Mouse (Mus musculus): ENCODE results near the gene Ccn1.

The Ccn1 gene

GRCm38 (mm10) chr3:145619621-145620365 lies 30.0 kb downstream of the Ccn1 start:
- DNase-seq (ENCODE audit: low read depth, low spot score), result no peak

DNA sequence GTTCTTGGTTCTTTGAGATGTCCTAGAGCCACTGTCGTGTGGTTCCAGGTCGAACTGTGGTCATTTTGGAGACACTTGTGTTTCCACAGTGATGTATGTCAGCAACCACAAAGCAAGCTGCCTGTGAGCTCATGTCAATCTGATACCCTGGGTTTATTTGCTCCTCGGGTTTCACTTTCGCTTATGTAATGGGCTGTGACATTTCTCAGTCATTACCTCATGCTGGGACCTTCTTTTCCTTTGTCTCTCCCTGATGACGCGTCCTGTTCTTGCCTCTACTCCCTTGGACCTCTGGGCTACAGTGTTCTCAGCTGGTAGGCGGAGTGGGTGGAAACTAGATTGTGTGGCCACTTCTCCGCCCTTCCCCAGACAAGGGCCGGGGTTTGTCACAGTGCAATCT lies 31.5 kb downstream of the Ccn1 start:
- no peak for DNase-seq (ENCODE audit: low read depth, low spot score)

- no peak for DNase-seq (ENCODE audit: low read depth, low spot score)
Observed at GRCm38 (mm10) chr3:145614362-145615115, 35.2 kb downstream of the Ccn1 start.

- DNase-seq (ENCODE audit: low read depth, low spot score), result no peak
Observed at GRCm38 (mm10) chr3:145613234-145613633, 36.5 kb downstream of the Ccn1 start.

DNA sequence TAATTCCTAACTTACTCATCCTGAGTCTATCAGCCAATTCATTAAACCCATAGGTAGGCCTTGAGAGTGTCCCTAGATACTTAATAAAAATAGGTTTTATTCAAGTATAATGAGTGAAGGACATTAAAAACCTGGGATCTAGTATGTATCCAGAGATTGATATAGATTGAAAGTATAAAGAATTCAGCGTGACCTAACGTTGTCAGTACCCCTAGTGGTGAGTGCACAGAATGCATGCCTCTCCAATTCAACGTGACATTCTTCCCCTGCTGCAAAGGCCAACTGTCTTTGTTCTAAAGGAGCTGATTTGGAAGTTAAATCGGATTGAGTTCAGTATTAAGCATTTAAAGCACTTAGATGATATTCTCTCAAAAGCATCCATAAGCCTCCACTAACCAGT lies 37.1 kb downstream of the Ccn1 start:
- no peak for DNase-seq (ENCODE audit: low read depth, low spot score)

- no peak for DNase-seq (ENCODE audit: low read depth, low spot score)
Observed at GRCm38 (mm10) chr3:145608320-145608719, 41.5 kb downstream of the Ccn1 start.

GRCm38 (mm10) chr3:145605437-145606123 lies 44.2 kb downstream of the Ccn1 start:
- no peak for DNase-seq (ENCODE audit: low read depth, low spot score)

DNA sequence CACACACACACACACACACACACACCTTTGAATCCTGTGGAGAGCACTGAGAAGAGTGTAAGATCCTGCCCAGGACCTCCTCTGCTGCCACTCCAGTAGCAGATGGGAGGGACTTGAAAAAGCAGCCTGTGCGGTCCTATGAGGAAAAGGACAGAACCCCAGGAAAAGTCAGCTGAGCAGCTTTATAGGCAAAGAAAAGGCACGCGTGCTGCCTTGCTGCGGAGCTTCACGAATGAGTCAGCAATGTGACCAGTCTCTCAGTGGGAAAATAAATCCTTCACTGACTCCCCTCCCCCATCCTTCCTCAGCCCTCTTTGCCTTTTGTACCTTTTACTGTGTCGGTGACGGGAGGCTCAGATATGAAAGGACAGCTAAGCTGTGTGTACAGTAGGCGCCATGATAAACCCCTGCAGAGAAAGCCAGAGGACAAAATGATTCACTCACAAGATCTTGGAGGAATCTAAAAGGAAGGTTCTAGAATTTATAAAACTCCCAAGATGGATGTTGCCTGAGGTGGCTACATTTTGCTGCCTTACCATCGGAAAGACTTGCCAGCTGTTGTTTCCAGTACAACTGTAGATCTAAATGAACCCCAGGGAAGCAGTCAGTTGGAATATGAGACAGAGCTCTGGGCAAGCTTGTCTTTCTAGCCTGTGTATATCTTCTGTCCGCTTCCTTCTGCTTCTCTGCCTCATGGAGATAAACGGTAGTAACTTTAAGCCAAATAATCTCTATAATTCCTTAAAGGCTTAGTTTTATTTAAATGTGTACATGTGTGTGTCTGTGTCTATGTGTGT lies 47.2 kb downstream of the Ccn1 start:
- DNase-seq (ENCODE audit: low read depth, low spot score), result no peak

DNA sequence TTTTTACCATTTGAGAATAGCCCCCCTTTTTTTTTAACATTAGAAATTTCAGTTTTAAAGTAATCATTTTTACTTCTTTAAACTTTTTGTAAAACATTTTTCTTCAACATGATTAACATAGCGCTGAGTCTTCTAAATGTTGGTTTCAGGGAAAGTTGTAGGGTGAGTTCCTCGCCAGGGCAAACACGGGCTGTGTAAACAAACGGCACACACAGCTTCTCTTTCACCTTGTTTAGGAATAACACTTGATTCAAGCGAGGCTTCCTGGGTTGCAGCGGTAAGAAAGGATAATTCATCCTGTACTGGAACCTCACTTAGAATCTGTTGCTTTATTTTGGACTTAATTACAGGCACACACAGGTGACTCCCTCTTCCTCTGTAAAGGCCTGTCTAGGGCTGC lies 48.4 kb downstream of the Ccn1 start:
- no peak for DNase-seq (ENCODE audit: low read depth, low spot score)

GRCm38 (mm10) chr3:145600801-145601200 lies 49.0 kb downstream of the Ccn1 start:
- no peak for DNase-seq (ENCODE audit: low read depth, low spot score)

DNA sequence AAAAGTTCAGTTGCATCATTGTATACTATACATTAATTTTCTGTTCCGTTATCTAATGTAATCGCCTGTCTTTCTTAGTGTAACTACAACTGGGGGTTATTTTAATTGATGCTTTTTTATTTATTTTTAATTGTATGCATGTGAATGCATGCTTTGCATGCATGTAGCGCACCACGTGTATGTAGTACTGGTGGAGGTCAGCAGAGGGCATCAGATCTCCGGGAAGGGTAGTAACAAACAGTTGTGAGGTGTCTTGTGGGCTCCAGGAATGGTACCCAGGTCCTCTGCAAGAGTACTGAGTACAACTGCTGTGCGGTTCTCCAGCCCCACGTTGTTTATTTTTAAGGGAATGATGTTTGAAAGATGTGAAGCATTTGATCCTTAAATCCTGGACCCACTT lies 50.7 kb downstream of the Ccn1 start:
- DNase-seq (ENCODE audit: low read depth, low spot score), result no peak

Data from brain, embryonic 18.5 days (tissue).